Mouse (Mus musculus): ENCODE data around the gene Aldh4a1. TPM values are rescaled to one million over a fixed set of nuclear protein-coding genes. Genes with fewer than 3 reads are reported as not detected.

The Aldh4a1 gene
- polyA plus RNA-seq, 1 experiment from 2014 or later: 25.5 TPM

- Histone ChIP-seq H3K9ac (ENCODE audit: low read length) (peak overlapping the region; percentile 25; the same call in 1 of the 2 replicates), H3K36me3 (ENCODE audit: control insufficient read depth, insufficient read depth, low read length) (no peaks in the 10 kb centered on the region), H3K4me2 (ENCODE audit: low read depth, low read length) (0 out of 2 replicates have a peak overlapping the region, but pooled peaks have one; percentile 29), H3K4me3 (ENCODE audit: low read length) (no peak overlapping the region), H3K4me1 (replicated peaks; ENCODE audit: control insufficient read depth, insufficient read depth, low read length) (peaks cover 71% of the 10 kb centered on the region), H3K27me3 (ENCODE audit: control insufficient read depth, insufficient read depth, low read depth, low read length) (no peaks in the 10 kb centered on the region), H3K9me3 (ENCODE audit: control insufficient read depth, low read length) (no peaks in the 10 kb centered on the region), H3K27ac (ENCODE audit: low read length) (peak overlapping the region; percentile 96; the same call in 1 of the 2 replicates)
- ATAC-seq (ENCODE audit: low read depth): no peak
- WGBS: 35% methylated on average over 10 of the region's 10 CpGs
Measured at GRCm38 (mm10) chr4:139579003-139579402, 43.7 kb upstream of the Aldh4a1 start.

- Histone ChIP-seq H3K9ac (ENCODE audit: low read length) (peak overlapping the region; percentile 67; the same call in 1 of the 2 replicates), H3K27ac (ENCODE audit: low read length) (peak overlapping the region; percentile 96), H3K4me1 (replicated peaks; ENCODE audit: control insufficient read depth, insufficient read depth, low read length) (peaks cover 76% of the 10 kb centered on the region), H3K4me3 (ENCODE audit: low read length) (no peak overlapping the region), H3K27me3 (ENCODE audit: control insufficient read depth, insufficient read depth, low read depth, low read length) (no peaks in the 10 kb centered on the region), H3K36me3 (ENCODE audit: control insufficient read depth, insufficient read depth, low read length) (no peaks in the 10 kb centered on the region), H3K9me3 (ENCODE audit: control insufficient read depth, low read length) (no peaks in the 10 kb centered on the region), H3K4me2 (ENCODE audit: low read depth, low read length) (0 out of 2 replicates have a peak overlapping the region, but pooled peaks have one; percentile 29)
- no peak for ATAC-seq (ENCODE audit: low read depth)
- 38% methylated on average over 6 of the region's 6 CpGs for WGBS
Measured at GRCm38 (mm10) chr4:139579466-139579865, 43.2 kb upstream of the Aldh4a1 start.

GRCm38 (mm10) chr4:139580663-139581336 lies 41.9 kb upstream of the Aldh4a1 start:
- ATAC-seq (ENCODE audit: low read depth): peak; percentile 84
- Histone ChIP-seq H3K4me2 (ENCODE audit: low read depth, low read length) (peak overlapping the region; percentile 52), H3K4me3 (ENCODE audit: low read length) (peak overlapping the region; percentile 29), H3K4me1 (replicated peaks; ENCODE audit: control insufficient read depth, insufficient read depth, low read length) (peaks cover 84% of the 10 kb centered on the region), H3K36me3 (ENCODE audit: control insufficient read depth, insufficient read depth, low read length) (no peaks in the 10 kb centered on the region), H3K9ac (ENCODE audit: low read length) (peak overlapping the region; percentile 67), H3K27me3 (ENCODE audit: control insufficient read depth, insufficient read depth, low read depth, low read length) (no peaks in the 10 kb centered on the region), H3K9me3 (ENCODE audit: control insufficient read depth, low read length) (no peaks in the 10 kb centered on the region), H3K27ac (ENCODE audit: low read length) (peak overlapping the region; percentile 96)
- 2% methylated on average over 15 of the region's 15 CpGs for WGBS

- Histone ChIP-seq H3K36me3 (ENCODE audit: control insufficient read depth, insufficient read depth, low read length) (no peaks in the 10 kb centered on the region), H3K27ac (ENCODE audit: low read length) (peak overlapping the region; percentile 96), H3K4me3 (ENCODE audit: low read length) (peak overlapping the region; percentile 29), H3K27me3 (ENCODE audit: control insufficient read depth, insufficient read depth, low read depth, low read length) (no peaks in the 10 kb centered on the region), H3K4me1 (replicated peaks; ENCODE audit: control insufficient read depth, insufficient read depth, low read length) (peaks cover 84% of the 10 kb centered on the region), H3K9ac (ENCODE audit: low read length) (peak overlapping the region; percentile 67), H3K9me3 (ENCODE audit: control insufficient read depth, low read length) (no peaks in the 10 kb centered on the region), H3K4me2 (ENCODE audit: low read depth, low read length) (peak overlapping the region; percentile 52)
- peak; percentile 24 for ATAC-seq (ENCODE audit: low read depth)
- 12% methylated on average over 6 of the region's 6 CpGs for WGBS
Measured at GRCm38 (mm10) chr4:139581427-139582051, 41.1 kb upstream of the Aldh4a1 start.

- no peak overlapping the region for H3K4me3 ChIP-seq (ENCODE audit: low read length)
- no peaks in the 10 kb centered on the region for H3K9me3 ChIP-seq (ENCODE audit: control insufficient read depth, low read length)
- H3K27me3 ChIP-seq (ENCODE audit: control insufficient read depth, insufficient read depth, low read depth, low read length): no peaks in the 10 kb centered on the region
- peaks cover 77% of the 10 kb centered on the region for H3K4me1 ChIP-seq (replicated peaks; ENCODE audit: control insufficient read depth, insufficient read depth, low read length)
- H3K9ac ChIP-seq (ENCODE audit: low read length): no peak overlapping the region
- H3K4me2 ChIP-seq (ENCODE audit: low read depth, low read length): no peak overlapping the region
- WGBS: 63% methylated on average over 6 of the region's 6 CpGs
- no peak for ATAC-seq (ENCODE audit: low read depth)
- peak overlapping the region; percentile 96; the same call in 1 of the 2 replicates for H3K27ac ChIP-seq (ENCODE audit: low read length)
- no peaks in the 10 kb centered on the region for H3K36me3 ChIP-seq (ENCODE audit: control insufficient read depth, insufficient read depth, low read length)
Measured at GRCm38 (mm10) chr4:139582346-139582745, 40.3 kb upstream of the Aldh4a1 start.

GRCm38 (mm10) chr4:139582903-139583302 lies 39.8 kb upstream of the Aldh4a1 start:
- H3K4me3 ChIP-seq (ENCODE audit: low read length): no peak overlapping the region
- no peak overlapping the region for H3K4me2 ChIP-seq (ENCODE audit: low read depth, low read length)
- ATAC-seq (ENCODE audit: low read depth): no peak
- H3K9me3 ChIP-seq (ENCODE audit: control insufficient read depth, low read length): no peaks in the 10 kb centered on the region
- H3K4me1 ChIP-seq (replicated peaks; ENCODE audit: control insufficient read depth, insufficient read depth, low read length): peaks cover 79% of the 10 kb centered on the region
- 53% methylated on average over 3 of the region's 3 CpGs for whole genome bisulfite sequencing
- no peaks in the 10 kb centered on the region for H3K36me3 ChIP-seq (ENCODE audit: control insufficient read depth, insufficient read depth, low read length)
- no peak overlapping the region for H3K9ac ChIP-seq (ENCODE audit: low read length)
- peak overlapping the region; percentile 20; the same call in 1 of the 2 replicates for H3K27ac ChIP-seq (ENCODE audit: low read length)
- no peaks in the 10 kb centered on the region for H3K27me3 ChIP-seq (ENCODE audit: control insufficient read depth, insufficient read depth, low read depth, low read length)

GRCm38 (mm10) chr4:139583629-139584245 lies 38.9 kb upstream of the Aldh4a1 start:
- Histone ChIP-seq H3K9me3 (ENCODE audit: control insufficient read depth, low read length) (no peaks in the 10 kb centered on the region), H3K36me3 (ENCODE audit: control insufficient read depth, insufficient read depth, low read length) (no peaks in the 10 kb centered on the region), H3K4me1 (replicated peaks; ENCODE audit: control insufficient read depth, insufficient read depth, low read length) (peaks cover 79% of the 10 kb centered on the region), H3K9ac (ENCODE audit: low read length) (no peak overlapping the region), H3K4me3 (ENCODE audit: low read length) (no peak overlapping the region), H3K27ac (ENCODE audit: low read length) (no peak overlapping the region), H3K27me3 (ENCODE audit: control insufficient read depth, insufficient read depth, low read depth, low read length) (no peaks in the 10 kb centered on the region), H3K4me2 (ENCODE audit: low read depth, low read length) (no peak overlapping the region)
- no peak for ATAC-seq (ENCODE audit: low read depth)
- WGBS: 73% methylated on average over 11 of the region's 11 CpGs

GRCm38 (mm10) chr4:139584704-139585103 lies 38.0 kb upstream of the Aldh4a1 start:
- 64% methylated on average over 11 of the region's 11 CpGs for WGBS
- Histone ChIP-seq H3K27me3 (ENCODE audit: control insufficient read depth, insufficient read depth, low read depth, low read length) (no peaks in the 10 kb centered on the region), H3K36me3 (ENCODE audit: control insufficient read depth, insufficient read depth, low read length) (no peaks in the 10 kb centered on the region), H3K4me1 (replicated peaks; ENCODE audit: control insufficient read depth, insufficient read depth, low read length) (peaks cover 71% of the 10 kb centered on the region), H3K4me3 (ENCODE audit: low read length) (no peak overlapping the region), H3K4me2 (ENCODE audit: low read depth, low read length) (no peak overlapping the region), H3K9me3 (ENCODE audit: control insufficient read depth, low read length) (no peaks in the 10 kb centered on the region), H3K9ac (ENCODE audit: low read length) (peak overlapping the region; percentile 2; the same call in 1 of the 2 replicates), H3K27ac (ENCODE audit: low read length) (peak overlapping the region; percentile 36; the same call in 1 of the 2 replicates)
- no peak for ATAC-seq (ENCODE audit: low read depth)

GRCm38 (mm10) chr4:139585713-139586112 lies 37.0 kb upstream of the Aldh4a1 start:
- Histone ChIP-seq H3K27ac (ENCODE audit: low read length) (no peak overlapping the region), H3K4me2 (ENCODE audit: low read depth, low read length) (no peak overlapping the region)
- 72% methylated on average over 7 of the region's 7 CpGs for WGBS

More at GRCm38 (mm10) chr4:139585713-139586112, 37.0 kb upstream of the Aldh4a1 start:
- Histone ChIP-seq H3K4me1 (replicated peaks; ENCODE audit: control insufficient read depth, insufficient read depth, low read length) (peaks cover 66% of the 10 kb centered on the region), H3K36me3 (ENCODE audit: control insufficient read depth, insufficient read depth, low read length) (no peaks in the 10 kb centered on the region), H3K4me3 (ENCODE audit: low read length) (no peak overlapping the region), H3K9ac (ENCODE audit: low read length) (no peak overlapping the region), H3K27me3 (ENCODE audit: control insufficient read depth, insufficient read depth, low read depth, low read length) (no peaks in the 10 kb centered on the region), H3K9me3 (ENCODE audit: control insufficient read depth, low read length) (no peaks in the 10 kb centered on the region)
- ATAC-seq (ENCODE audit: low read depth): peak; percentile 16; the same call in 1 of the 2 replicates
